Mouse (Mus musculus) spleen, adult 2 months (tissue): ENCODE results near the gene Gse1.

Experiments used
- CTCF ChIP-seq: fragments of 200-500 bp; IDR thresholded peaks from 2 replicates; pipeline ENCODE4 v1.5.1; 2011; ENCODE audit warnings: mild to moderate bottlenecking, inconsistent platforms; ENCODE audit not compliant: insufficient read depth, insufficient read length, insufficient replicate concordance; ENCODE audit errors: extremely low read depth
- POLR2A ChIP-seq: fragments of 200-500 bp; IDR thresholded peaks from 2 replicates; pipeline ENCODE4 v1.6.1; 2011; ENCODE audit warnings: low read depth, low read length, inconsistent platforms

DNA sequence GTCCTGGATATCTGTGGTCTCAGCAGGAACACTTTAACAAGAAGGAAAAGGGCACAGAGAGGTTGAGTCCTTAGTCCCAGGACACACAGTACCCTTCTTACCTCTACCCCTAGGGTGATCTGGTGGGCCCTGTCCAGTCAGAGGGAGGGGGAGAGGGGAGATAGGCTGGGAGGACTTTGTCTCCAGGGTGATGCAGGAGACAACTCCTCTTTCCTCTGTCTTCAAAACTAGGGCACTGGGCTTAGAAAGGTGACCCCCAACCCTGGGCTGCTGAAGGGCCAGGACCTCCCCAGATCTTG lies 729 bp upstream of the Gse1 start:
- TF ChIP-seq CTCF (no peak), POLR2A (no peak)
